24 mouse cellular contexts compared by ENCODE assay signal in the genomic region with DNA sequence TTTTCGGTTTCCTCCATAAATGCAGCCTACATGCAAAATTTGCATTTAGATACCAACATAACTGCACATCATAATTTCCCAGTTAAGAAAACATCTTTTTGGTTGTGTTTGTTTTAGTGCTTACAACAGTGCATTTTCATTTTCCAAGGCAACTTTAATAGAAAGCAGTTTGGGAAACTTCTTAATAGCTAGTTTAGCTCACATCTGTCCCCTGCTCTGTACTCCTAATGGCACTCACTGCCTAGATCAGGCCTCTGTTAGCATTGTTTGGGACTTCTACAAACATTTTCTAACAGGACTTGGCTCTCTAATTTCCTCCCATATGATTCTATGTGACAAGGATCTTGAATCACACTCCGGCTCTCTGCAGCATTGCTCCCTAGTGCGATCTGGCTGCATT.
DNase-seq lines count a peak whose midpoint lies in the region; ATAC-seq and TF ChIP-seq lines count a peak whose summit lies in the region.
"Had no signal": no experiment of that assay in that cellular context is flagged by ENCODE, and none has a peak within 500 bp of the region (broad histone marks: within the 10 kb centered on the region; RNA-seq: fewer than 3 reads in every experiment).

No protein-coding gene starts in this region.

- peaks cover 10% of the 10 kb centered on the region for H3K4me1 ChIP-seq in midbrain, embryonic 10.5 days
- no peaks in the 10 kb centered on the region for H3K4me1 ChIP-seq in midbrain, postnatal 0 days (ENCODE audit: insufficient read depth, low read length)
- no peaks in the 10 kb centered on the region; the same call in 1 of the 2 replicates for H3K4me1 ChIP-seq in forebrain, embryonic 11.5 days (replicated peaks; ENCODE audit: control insufficient read depth, insufficient read depth, low read length)
- peaks cover 21% of the 10 kb centered on the region for H3K4me1 ChIP-seq in forebrain, embryonic 15.5 days
- H3K4me1 ChIP-seq: embryonic facial prominence, embryonic 10.5 days; heart, embryonic 10.5 days had no signal

- no peak for DNase-seq in midbrain, embryonic 10.5 days (ENCODE audit: low spot score)
- no peak for DNase-seq in midbrain, postnatal 0 days (ENCODE audit: low spot score)
- peak; percentile 56 for DNase-seq in brain, embryonic 14.5 days (ENCODE audit: low read depth)
- no peak for DNase-seq in forebrain, embryonic 11.5 days (ENCODE audit: low spot score)
- no peak for DNase-seq in cerebellum, postnatal 4 days (ENCODE audit: low spot score in 2 of 2)
- no peak for DNase-seq in kidney, postnatal 25 days
- no peak for DNase-seq in B cell, adult 2 months
- DNase-seq: adrenal gland, adult 8-10 months; adrenal gland, postnatal 36 days; cerebellum, adult 18-20 months; cerebellum, adult 9-11 months; cerebellum, postnatal 36 days; gastrocnemius, postnatal 36 days; heart, adult 11 months; heart, postnatal 10 days; heart, postnatal 4 days had no signal

- H3K27me3 ChIP-seq in midbrain, embryonic 10.5 days (ENCODE audit: low read depth, poor library complexity, severe bottlenecking), result no peaks in the 10 kb centered on the region
- no peaks in the 10 kb centered on the region for H3K27me3 ChIP-seq in midbrain, postnatal 0 days (ENCODE audit: insufficient read depth, low read length)
- H3K27me3 ChIP-seq in forebrain, embryonic 11.5 days (ENCODE audit: control insufficient read depth, insufficient read depth, low read length), result no peaks in the 10 kb centered on the region
- no peaks in the 10 kb centered on the region for H3K27me3 ChIP-seq in forebrain, embryonic 15.5 days
- H3K27me3 ChIP-seq: hindbrain, embryonic 15.5 days had no signal

- peak overlapping the region; percentile 77 for H3K27ac ChIP-seq in midbrain, embryonic 10.5 days (replicated peaks)
- H3K27ac ChIP-seq in midbrain, postnatal 0 days (ENCODE audit: low read depth, low read length), result no peak overlapping the region
- no peak overlapping the region for H3K27ac ChIP-seq in forebrain, embryonic 11.5 days (ENCODE audit: low read depth, low read length)
- H3K27ac ChIP-seq in forebrain, embryonic 15.5 days (replicated peaks), result peak overlapping the region; percentile 58; the same call in 1 of the 2 replicates
- H3K27ac ChIP-seq: embryonic facial prominence, embryonic 10.5 days; heart, embryonic 10.5 days; hindbrain, embryonic 15.5 days had no signal

- no peak for ATAC-seq in midbrain, postnatal 0 days (ENCODE audit: low FRiP score)
- ATAC-seq in forebrain, embryonic 11.5 days (replicated peaks; ENCODE audit: low FRiP score), result peak; percentile 60
- peak; percentile 66 for ATAC-seq in forebrain, embryonic 15.5 days (replicated peaks)
- ATAC-seq: CD4-positive, CD25-positive, alpha-beta regulatory T cell, adult 4 months; inflammation-experienced regulatory T-cells, adult 6 months; intestine, postnatal 0 days had no signal

- TF ChIP-seq CTCF in midbrain, postnatal 0 days (IDR thresholded peaks at IDR 0.05), result no peak
- no peak for TF ChIP-seq CTCF in brain, embryonic 14.5 days (IDR thresholded peaks at IDR 0.05; ENCODE audit: borderline replicate concordance, extremely low read depth, insufficient read depth, insufficient read length)

- H3K9ac ChIP-seq in midbrain, postnatal 0 days (replicated peaks; ENCODE audit: low read length, poor library complexity, severe bottlenecking), result no peak overlapping the region
- no peak overlapping the region for H3K9ac ChIP-seq in forebrain, embryonic 11.5 days (ENCODE audit: low read length)
- no peak overlapping the region for H3K9ac ChIP-seq in forebrain, embryonic 15.5 days (replicated peaks)
- H3K9ac ChIP-seq: hindbrain, embryonic 15.5 days had no signal

- no peak for TF ChIP-seq POLR2A in brain, embryonic 14.5 days (IDR thresholded peaks at IDR 0.05; ENCODE audit: borderline replicate concordance, extremely low read depth, insufficient read depth, insufficient read length, poor library complexity, severe bottlenecking)

- H3K9me3 ChIP-seq in midbrain, embryonic 10.5 days (replicated peaks), result no peaks in the 10 kb centered on the region
- H3K9me3 ChIP-seq in midbrain, postnatal 0 days (ENCODE audit: low read length), result no peaks in the 10 kb centered on the region
- no peaks in the 10 kb centered on the region for H3K9me3 ChIP-seq in forebrain, embryonic 11.5 days (ENCODE audit: control insufficient read depth, low read length)
- H3K9me3 ChIP-seq in forebrain, embryonic 15.5 days, result no peaks in the 10 kb centered on the region
- H3K9me3 ChIP-seq: embryonic facial prominence, embryonic 10.5 days; heart, embryonic 10.5 days; hindbrain, embryonic 15.5 days had no signal

- no peak overlapping the region for H3K4me3 ChIP-seq in midbrain, embryonic 10.5 days
- no peak overlapping the region for H3K4me3 ChIP-seq in midbrain, postnatal 0 days (ENCODE audit: low read depth, low read length)
- H3K4me3 ChIP-seq in forebrain, embryonic 11.5 days (ENCODE audit: low read depth, low read length), result no peak overlapping the region
- no peak overlapping the region for H3K4me3 ChIP-seq in forebrain, embryonic 15.5 days
- H3K4me3 ChIP-seq: embryonic facial prominence, embryonic 10.5 days; heart, embryonic 10.5 days; hindbrain, embryonic 15.5 days had no signal

- no peak overlapping the region for H3K4me2 ChIP-seq in midbrain, postnatal 0 days (ENCODE audit: low read depth, low read length, poor library complexity, severe bottlenecking)
- H3K4me2 ChIP-seq in forebrain, embryonic 11.5 days (ENCODE audit: low read depth, low read length, severe bottlenecking), result no peak overlapping the region
- no peak overlapping the region for H3K4me2 ChIP-seq in forebrain, embryonic 15.5 days (replicated peaks)
- H3K4me2 ChIP-seq: hindbrain, embryonic 15.5 days had no signal

- H3K36me3 ChIP-seq in midbrain, embryonic 10.5 days, result no peaks in the 10 kb centered on the region
- no peaks in the 10 kb centered on the region for H3K36me3 ChIP-seq in midbrain, postnatal 0 days (ENCODE audit: insufficient read depth, low read length)
- H3K36me3 ChIP-seq in forebrain, embryonic 11.5 days (ENCODE audit: control insufficient read depth, insufficient read depth, low read length), result no peaks in the 10 kb centered on the region
- H3K36me3 ChIP-seq in forebrain, embryonic 15.5 days, result no peaks in the 10 kb centered on the region
- H3K36me3 ChIP-seq: embryonic facial prominence, embryonic 10.5 days; G1E; heart, embryonic 10.5 days; hindbrain, embryonic 15.5 days had no signal

- WGBS in midbrain, embryonic 10.5 days, result 83% methylated on average over 3 of the region's 3 CpGs
- WGBS in midbrain, postnatal 0 days, result 74% methylated on average over 3 of the region's 3 CpGs
- WGBS in forebrain, embryonic 11.5 days, result 86% methylated on average over 3 of the region's 3 CpGs
- 45% methylated on average over 3 of the region's 3 CpGs for WGBS in forebrain, embryonic 15.5 days

Comparison
In these comparisons a context has a peak if more than half of its experiments do, and no peak if none do; other contexts are left out.
1. H3K27ac ChIP-seq: peak in midbrain, embryonic 10.5 days (single experiment) and forebrain, embryonic 15.5 days (single experiment); none in midbrain, postnatal 0 days (single experiment) and forebrain, embryonic 11.5 days (single experiment).